Mouse (Mus musculus) ovary, postnatal 10 days (tissue): ENCODE results near the gene Rbm39.
A peak's percentile ranks its signal among the peaks of the same experiment; 100 is the strongest.
"Not testable (repeated sequence)": the region's sequence is repeated elsewhere in the genome, so short reads cannot be mapped to it uniquely, and the experiment has no call there.

ENCODE experiments used
- DNase-seq: peaks from one replicate; pipeline ENCODE4 v3.0.0; 2022; ENCODE audit warnings: low spot score

Rbm39 gene

DNA sequence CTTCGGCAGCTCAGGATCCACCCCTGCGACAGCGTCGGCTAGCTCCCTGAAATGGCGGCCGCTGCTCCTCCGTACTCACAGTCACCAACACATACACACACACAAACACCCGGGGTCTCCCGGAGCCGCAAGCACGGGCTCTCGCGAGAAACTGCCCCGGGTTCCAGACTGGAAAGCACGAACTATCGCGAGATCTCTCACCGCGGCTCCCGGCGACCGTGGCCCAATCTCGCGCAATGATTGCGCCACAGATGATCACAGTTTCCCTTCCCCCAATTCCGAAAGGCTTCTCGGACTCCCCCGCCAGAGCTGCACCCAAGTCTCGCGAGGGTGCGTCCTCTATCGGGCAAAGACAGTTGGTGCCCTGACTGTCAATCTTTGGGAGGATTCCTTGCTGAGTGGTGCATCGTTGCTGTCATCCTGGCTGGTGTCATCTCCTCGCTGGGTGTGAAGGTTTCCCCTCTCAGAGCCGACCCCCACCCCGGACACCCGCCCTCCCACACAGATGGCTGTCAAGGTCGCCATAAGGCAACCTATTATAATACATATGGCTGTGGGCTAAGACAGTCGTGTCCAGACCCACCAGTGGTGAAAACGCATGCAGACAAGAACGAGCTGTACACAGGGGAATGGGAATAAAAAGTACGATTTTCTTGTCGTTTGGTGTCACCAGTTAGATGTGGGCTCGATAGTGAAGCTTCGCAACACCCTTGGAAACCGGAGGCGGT lies at the start of gene Rbm39:
Gene Rbm39, minus strand, starts transcription at position 145 of the 728 bp plus-strand sequence.
- DNase-seq = peak; percentile 100

DNA sequence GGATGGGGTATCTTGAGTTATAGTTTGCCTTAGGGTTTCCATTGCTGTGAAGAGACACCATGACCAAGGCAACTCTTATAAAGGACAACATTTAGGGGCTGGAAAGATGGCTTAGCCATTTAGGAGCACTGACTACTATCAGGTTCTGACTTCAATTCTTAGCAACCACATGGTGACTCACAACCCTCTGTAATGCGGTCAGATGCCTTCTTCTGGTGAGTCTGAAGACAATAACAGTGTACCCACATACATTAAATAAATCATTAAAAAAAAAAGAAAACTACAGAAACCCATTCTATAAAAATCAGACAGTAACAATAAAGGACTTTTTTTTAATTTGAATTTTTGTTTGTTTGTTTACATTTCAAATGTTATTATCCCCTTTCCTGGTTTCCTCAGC lies 49.1 kb upstream of the Rbm39 start:
- no peak for DNase-seq

DNA sequence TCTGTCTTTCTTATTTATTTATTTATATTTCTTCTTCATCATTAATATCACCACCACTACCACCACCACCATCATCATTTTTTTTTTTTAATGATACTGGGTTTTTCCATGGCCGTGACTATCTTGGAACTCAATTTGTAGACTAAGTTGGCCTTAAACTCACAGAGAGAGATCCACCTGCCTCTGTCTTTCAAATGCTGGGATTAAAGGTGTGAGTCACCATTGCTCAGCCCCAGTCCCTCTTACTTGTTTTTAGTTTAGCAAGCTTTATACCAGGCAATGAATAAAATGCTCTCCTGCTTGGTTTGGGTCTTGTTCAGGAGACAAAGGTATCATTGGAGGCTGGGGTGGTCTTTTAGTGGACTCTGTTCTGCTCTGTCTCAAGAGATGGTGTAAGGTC lies 47.7 kb upstream of the Rbm39 start:
- no peak for DNase-seq

DNA sequence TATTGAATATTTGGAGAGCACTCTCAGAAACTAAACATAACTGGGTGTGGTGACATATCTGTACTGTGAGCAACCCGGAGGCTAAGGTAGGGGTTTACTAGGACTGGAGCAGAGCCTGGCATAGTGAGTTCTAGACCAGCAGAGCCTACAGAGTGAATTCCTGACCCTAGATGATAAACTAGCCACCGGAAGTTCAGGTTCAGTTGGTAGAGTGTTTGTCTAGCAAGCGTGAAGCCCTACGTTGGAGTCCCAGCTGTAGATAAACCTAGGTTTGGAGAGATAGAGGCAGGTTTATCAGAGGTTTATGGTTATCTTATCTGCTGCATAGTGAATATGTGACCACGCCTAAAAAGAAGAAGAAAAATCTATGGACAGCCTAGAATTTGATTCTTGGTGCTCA lies 44.0 kb upstream of the Rbm39 start:
- DNase-seq = no peak

DNA sequence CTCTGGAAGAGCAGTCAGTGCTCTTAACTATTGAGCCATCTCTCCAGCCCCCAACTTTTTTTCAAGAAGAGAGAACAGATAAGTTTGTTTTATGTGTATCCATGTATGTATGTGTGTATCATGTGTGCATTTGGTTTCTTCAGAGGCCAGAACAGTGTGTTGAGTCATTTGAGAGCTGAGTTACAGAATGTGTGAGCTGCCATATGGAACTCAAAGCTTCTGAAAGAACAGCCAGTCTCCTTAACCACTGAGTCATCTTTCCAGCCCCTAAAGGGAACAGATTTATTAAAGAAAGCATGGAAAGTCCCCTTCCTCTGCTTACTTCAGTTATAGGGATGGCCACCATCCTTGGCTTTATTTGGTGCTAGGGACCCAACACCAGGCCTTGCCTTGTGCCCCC lies 42.1 kb upstream of the Rbm39 start:
- DNase-seq = no peak

DNA sequence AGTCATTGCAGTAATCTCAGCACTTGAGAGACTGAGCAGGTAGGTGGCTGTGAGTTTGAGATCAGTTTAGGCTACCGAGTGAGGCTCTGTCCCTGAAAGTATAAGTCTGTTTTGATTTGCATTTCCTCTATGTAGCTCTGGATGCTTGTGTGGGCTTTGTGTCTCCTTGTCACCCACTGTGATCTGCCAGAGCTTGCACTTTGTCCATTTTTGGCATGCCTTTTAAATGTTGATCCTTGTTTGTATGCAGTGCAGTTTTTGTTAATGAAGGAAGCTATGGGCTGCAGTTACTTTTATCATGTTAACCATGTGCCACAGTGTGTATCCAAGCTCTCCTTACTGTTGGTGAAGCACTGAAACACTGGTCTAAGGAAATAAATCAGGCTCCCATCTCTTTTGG lies 37.7 kb upstream of the Rbm39 start:
- no peak for DNase-seq

DNA sequence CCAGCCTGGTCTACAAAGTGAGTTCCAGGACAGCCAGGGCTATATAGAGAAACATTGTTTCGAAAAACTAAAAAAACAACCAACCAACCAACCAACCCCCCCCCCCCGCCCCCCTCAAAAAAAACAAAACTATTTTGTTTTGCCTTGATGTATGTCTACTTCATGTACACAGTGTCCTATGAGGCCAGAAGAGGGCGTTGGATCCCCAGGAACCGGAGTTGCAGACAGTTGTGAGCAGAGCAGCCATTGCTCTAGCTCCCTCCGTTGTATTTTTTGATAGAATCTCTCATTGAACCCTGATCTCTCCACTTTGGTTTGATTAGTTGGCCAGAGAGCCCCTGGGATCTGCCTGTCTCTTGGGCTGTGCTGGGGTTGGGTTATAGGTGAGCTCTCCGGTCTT lies 23.9 kb upstream of the Rbm39 start:
- DNase-seq = no peak

DNA sequence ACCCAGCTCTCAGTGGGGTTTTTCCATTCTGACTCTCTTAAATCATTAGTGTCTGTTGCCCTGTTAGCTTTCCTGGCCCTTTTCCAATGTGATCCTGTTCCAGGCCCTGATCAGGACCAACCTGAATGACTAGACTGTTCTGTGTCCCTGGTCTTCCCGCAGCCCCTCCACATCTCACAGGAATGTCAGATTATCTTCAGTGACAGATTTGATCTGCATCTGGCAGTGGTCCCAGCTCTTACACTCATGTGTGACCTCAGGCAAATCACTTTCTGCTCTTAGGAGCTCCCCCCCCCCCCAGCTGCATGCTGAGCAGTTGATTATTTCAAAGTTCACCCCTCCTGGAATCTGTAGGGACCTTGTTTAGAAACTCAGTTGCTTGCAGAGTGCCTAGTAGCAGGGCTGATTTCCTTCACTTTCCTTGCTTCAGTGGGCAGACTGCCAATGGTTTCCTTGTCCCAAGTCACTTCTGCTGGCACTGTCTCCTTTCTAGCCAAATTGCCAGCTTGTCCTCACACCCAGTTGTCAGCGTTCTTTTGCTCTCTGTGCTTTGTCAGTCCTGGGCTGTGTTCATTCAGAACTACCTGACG lies 22.9 kb upstream of the Rbm39 start:
- DNase-seq = no peak

DNA sequence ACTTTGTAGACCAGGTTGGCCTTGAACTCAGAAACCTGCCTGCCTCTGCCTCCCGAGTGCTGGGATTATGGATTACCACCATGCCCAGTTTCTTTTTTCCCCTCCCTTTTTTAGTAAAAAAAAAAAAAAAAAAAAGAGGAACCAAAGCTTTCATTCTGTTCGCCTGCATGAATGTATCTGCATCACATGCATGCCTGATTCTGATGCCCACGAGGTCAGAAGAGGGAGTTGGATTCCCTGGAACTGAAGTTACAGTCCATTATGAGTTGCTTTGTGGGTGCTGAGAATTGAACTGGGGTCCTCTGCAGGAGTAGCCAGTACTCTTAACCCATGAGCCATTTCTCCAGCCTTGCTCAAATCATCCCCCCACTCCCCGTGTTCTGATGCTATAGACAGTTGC lies 21.4 kb upstream of the Rbm39 start:
- DNase-seq = no peak

DNA sequence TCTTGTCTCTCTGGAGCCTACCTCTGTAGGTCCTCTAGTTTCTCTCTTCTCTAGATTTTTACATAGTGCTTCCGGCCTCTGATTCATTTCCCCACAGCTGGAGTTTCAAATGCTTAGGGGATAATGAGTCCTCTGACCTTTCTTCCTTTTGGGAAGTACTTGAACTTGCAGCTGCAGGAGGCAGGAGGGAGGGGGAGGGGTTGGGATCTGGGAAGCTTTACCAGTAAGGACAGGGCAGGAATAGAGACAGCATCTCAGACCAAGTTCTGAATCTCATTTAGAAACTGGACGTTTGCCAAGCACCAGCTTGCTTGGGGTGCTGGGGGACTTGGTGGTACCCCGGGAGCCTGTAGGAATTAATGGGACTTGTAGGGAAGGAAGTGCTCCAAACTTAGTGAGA lies 19.9 kb upstream of the Rbm39 start:
- no peak for DNase-seq

DNA sequence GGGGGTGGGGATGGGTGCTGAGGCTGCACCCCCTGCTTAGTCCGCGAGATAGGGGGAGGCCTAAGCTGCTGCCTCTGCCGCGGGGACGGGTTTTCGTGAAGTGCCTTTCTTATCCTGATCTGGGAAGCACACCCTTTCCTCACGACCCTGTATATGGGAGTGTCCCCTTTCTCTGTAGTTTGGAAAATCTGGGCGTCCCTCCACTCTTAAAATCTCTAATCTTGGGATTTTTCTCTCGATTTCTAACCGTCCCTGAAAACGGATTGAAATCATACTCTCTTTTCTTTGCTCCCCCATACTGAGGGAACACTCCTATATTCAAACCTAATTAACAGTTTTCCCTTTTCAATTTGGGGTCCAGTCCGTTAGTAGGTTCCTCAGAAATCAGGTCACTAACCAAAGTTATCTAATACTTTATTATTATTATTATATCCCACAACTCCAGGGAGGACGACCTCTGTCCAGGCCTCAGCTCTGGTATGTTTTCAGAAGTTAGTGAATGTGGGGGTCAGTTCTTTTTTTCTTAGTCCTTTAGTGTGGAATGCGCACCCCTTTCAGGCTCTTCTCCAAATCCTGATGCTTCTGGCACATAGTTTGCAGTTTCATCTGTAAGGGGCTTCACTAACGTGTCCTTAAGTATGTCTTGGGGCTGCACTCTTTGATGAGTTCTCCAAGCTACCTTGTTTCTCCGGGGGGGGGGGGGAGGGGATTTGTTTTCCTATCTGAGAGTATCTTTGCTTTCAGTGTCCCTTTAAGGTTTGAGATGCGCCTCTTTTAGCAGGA lies 17.3 kb upstream of the Rbm39 start:
- no peak for DNase-seq

DNA sequence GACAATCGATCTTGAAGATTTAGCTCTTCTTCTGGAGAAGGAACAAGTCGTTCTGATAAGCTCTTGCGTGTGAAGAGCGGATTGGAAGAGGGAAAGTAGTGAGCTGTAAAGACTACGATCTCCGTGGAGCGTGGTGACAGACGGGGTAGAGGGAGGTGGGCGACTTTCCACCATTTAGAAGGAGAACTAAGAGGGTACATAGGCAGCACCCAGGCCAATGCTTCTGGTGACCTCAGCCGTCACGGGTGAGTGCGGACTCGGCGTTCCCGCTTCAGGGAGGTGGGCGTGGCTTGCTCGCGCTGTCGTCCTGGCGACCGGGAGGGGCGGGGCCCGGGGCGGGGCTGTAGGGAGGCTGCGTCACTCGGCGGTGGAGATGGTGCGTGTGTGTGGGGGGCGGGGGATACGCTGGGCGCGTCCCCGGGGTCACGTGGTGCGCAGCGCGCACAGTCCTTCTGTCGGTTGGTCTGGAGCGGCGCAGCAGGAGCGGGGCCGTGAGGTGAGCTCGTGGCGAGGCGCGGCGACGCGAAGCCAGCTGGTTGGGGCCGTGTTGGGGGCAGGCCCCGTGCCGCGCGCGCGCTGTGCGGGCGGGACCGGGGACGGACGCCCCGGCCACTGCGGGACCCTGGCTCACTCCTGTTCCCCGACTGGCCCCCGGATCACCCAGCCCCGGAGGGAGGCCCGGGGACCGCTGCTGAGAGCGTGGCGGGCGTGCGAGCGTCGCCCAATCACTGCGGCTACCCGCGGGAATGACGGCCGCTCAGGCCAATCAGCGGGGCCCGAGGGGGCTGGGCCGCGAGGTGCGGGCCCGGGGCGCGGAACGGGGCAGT lies 16.5 kb upstream of the Rbm39 start, which contains the start of gene Phf20:
Gene Phf20, plus strand, starts transcription at position 165 of the 827 bp plus-strand sequence.
- peak; percentile 96 for DNase-seq

DNA sequence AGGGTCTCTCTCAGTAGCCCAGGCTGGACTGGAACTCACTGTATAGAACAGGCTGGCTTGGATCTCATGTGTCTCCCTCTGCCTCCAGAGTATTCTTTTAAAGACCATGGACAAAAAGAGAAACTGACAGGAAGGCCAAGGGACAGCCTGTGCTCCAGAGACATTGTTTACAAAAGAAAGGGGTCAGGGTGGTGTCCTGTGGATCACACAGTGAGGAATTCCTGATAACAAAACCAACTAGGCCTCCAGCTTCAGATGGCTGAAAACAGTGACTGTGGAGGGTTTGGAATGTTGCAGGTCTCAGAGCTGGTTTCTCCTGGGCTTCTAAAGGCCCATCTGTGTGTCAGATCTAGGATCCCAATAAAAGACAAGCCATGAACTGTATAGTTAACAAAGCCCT lies 14.5 kb upstream of the Rbm39 start:
- no peak for DNase-seq

DNA sequence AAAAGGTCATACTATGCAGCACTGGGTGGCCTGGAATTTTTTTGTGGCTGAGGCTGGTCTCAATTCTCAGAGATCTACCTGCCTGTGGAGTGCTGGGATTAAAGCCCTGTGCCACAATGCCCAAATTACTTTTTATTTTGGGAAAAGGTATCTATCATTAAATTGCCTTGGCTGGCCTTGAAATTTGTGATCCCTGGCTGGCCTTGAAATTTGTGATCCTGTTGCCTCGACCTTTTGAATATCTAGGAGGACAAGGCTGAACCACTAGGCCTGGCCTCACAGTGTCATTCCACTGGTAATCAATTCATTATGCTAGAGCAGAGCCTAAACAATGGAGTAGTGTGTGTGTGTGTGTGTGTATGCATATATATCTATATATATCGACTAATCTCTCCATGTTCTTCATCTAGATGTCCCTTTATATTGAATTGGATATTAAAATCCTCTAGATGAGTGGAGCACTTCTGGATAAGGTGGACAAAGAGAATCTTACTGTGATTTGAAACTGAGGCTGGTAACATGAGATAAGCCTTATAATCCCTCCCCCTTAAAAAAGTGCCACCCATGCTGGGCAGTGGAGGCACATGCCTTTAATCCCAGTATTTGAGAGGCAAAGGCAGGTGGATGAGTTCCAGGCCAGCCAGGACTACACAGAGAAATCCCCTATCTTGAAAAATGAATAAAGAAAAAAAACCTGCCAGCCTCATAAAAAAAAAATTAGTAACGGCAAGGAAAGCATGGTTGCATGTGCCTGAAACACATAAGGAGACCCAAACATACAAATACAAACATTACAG lies 13.2 kb upstream of the Rbm39 start:
- DNase-seq = no peak

DNA sequence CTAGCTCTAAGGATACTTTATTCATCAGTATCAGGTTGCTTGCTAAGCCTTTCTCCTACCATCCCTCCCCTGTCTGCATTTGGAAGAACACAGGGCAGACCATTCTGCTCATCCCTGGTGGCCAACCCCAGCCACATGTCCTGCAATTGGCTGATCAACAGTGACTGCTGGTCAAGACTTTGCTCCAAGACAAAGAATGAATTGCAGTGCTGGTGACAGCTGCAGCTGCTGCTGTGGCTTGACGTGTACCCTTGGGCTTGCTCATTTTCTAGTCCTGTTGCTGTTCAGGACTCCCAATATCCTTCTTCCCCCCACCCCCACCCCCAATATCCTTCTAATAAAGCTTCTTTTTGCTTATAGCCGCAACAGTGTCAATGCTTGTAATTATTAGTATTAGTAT lies 12.0 kb upstream of the Rbm39 start:
- DNase-seq = no peak

DNA sequence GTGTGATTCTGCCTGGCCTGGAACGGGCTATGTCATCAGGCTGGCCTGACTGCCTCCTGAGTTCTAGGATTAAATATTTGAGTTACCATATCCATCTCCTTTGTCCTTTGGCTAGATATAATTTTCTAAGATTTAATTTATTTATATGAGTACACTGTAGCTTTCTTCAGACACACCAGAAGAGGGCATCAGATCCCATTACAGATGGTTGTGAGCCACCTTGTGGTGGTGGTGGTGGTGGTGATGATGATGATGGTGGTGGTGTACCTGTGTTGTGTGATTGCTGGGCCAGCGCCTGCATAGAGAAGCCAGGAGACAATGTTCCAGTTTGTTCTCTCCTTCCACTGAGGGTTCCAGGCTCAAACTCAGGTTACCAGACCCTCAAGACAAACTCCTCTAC lies 11.5 kb upstream of the Rbm39 start:
- no peak for DNase-seq

DNA sequence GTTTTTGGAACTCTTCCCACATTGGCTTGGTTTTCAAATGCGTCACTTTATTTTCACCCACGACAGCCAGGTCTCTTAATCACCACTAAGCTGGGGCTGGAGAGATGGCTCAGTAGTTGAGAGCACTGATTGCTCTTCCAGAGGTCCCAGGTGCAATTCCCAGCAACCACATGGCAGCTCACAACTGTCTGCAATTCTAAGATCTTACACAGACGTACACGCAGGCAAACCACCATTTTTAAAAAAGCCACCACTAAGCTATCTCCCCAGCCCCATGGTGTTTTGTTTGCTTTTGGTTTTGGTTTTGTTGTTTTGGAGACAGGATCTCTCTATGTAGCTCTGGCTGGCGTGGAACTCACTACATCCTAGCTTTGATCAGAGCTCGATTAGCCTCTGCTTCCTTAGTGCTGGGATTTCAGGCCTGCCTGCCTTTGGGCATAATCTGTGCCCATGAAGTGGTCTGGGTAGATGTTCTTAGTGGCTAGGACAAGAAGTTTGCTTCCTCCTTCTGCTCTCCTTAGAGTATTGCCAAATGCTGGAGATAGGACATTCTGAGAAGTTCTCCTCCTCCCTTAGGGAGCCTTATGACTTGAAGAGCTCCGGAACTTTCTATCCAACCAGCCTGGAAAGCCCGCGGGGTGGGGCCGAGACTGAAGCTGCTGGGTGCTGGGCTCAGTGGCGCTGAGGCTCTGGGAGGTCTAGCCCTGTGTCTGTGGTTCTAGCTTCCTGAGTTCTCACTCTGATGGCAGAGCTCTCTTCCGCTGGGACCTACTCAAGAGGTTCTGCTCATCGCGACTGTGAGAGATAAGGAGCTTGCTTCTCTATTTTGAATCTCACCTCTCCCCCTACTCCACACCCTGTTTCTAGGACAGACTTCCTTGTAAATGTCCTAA lies 10.2 kb upstream of the Rbm39 start:
- DNase-seq = no peak

DNA sequence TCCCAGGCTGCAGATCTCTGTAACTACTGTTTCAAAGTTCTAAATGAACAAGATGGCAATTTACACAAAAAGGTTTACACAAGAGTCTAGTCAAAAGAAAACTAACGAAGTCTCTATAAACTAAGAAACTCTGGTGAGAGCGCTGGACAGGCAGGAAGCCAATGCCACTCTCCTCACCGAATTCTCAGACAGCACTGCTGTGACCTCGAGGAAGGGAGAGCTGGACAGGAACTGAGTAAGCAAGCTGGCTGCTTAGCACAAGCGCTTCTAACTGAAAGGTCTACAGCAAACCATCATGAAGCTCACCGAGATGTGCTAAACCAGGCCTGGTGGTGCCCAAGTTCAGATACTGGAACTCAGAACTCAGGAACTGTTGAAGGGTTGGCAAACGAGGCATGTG lies 9.2 kb upstream of the Rbm39 start:
- DNase-seq = not testable (repeated sequence)

DNA sequence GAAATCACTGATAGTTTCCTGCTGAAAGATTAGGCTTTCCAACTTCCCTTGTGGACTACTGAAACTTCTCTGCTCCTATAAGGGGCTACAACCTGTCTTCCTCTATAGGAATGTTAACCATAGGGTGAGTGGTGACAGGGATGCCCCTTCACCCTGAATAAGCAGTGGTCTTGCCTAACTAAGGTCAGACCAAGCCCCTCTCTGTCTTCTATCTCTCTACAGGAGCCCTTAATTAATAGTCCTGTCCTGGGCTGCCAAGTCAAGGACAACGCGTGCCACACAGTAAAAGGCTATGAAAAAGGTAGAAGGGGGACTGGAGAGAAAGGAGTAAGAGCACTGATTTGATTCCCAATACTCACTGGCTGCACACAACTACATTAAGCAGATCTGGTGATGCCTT lies 1.6 kb upstream of the Rbm39 start:
- no peak for DNase-seq

DNA sequence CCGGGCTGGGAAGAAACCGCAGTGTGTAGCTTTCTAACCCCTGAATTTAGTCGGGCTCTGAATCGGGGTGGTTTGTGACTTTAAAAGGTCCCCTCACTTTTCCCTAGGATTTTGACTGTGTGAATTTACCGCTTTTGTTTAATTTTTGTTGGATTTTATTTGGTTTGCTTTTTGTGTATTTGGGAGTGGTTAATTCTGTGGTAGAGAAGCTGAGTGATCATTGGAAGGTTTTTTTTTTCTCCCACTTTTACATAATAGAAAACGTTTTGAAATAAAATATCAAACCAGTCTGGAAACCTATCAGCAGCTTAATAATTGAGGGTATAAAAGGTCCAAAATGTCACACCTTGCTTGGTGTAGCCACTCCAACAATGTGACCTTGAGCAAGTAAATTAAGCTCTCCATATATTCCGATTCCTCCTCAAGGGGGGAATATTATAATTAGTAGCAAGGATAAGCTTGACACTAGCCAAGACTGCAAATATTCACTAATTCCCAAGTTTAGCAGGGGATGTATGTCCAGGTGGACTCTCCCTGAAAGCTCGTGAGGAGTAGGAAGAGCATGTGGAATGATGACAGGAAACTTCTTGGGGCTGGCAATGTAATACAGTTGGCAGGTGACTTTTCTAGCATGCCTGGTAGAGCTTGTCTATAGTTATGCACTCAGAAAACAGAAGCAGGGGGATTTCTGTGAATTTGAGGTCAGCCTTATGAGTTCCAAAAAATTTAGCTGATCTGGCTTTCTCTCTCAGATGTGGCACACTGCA lies 969 bp upstream of the Rbm39 start:
- DNase-seq = no peak
